Mouse (Mus musculus) liver, adult 2 months (tissue): ENCODE results near the gene Pde1b. TPM values are rescaled to one million over a fixed set of nuclear protein-coding genes. Genes with fewer than 3 reads are reported as not detected.

Source experiments
- DNase-seq: peaks from one replicate; pipeline ENCODE4 v3.0.0-alpha.2; 2011; ENCODE audit warnings: low read depth, low spot score; ENCODE audit errors: extremely low read depth
- H3K27ac ChIP-seq: fragments of 200-500 bp; replicated peaks from 2 replicates; pipeline ENCODE4 v1.5.1; 2012; ENCODE audit warnings: low read depth, mild to moderate bottlenecking, control low read depth, inconsistent platforms, low read length; ENCODE audit not compliant: insufficient read depth
- H3K27me3 ChIP-seq: fragments of 200-500 bp; 2 replicates; pipeline ENCODE4 v1.6.1; 2012; ENCODE audit warnings: mild to moderate bottlenecking, moderate library complexity, low read length, inconsistent platforms; ENCODE audit not compliant: control insufficient read depth, insufficient read depth
- H3K36me3 ChIP-seq: fragments of 200-500 bp; 2 replicates; pipeline ENCODE4 v1.6.1; 2012; ENCODE audit warnings: low read length, inconsistent platforms; ENCODE audit not compliant: control insufficient read depth, insufficient read depth
- H3K4me1 ChIP-seq: fragments of 200-500 bp; 2 replicates; pipeline ENCODE4 v1.6.1; 2011; ENCODE audit warnings: low read length; ENCODE audit not compliant: control insufficient read depth, insufficient read depth
- H3K4me3 ChIP-seq: fragments of 200-500 bp; 2 replicates; pipeline ENCODE4 v1.5.1; 2011; ENCODE audit warnings: low read depth, mild to moderate bottlenecking, control low read depth, low read length, moderate library complexity; ENCODE audit not compliant: insufficient read depth
- H3K79me2 ChIP-seq: fragments of 200-500 bp; 2 replicates; pipeline ENCODE4 v1.6.1; 2012; ENCODE audit warnings: inconsistent platforms, mild to moderate bottlenecking, low read length, moderate library complexity; ENCODE audit not compliant: control insufficient read depth, insufficient read depth
- H3K9ac ChIP-seq: fragments of 200-500 bp; 2 replicates; pipeline ENCODE4 v1.6.1; 2012; ENCODE audit warnings: low read depth, mild to moderate bottlenecking, control low read depth, inconsistent platforms, low read length
- CTCF ChIP-seq: fragments of 200-500 bp; IDR thresholded peaks from 2 replicates; pipeline ENCODE4 v1.5.1; 2011; ENCODE audit warnings: low read depth, low read length, control low read depth
- POLR2A ChIP-seq: fragments of 200-500 bp; IDR thresholded peaks from 2 replicates; pipeline ENCODE4 v1.6.1; 2011; ENCODE audit warnings: low read length, control low read depth; ENCODE audit not compliant: insufficient read depth; ENCODE audit errors: extremely low read depth
- WGBS: fragments of 180-500 bp; shearing (Covaris S2); methylation state at CpG from one replicate; pipeline ENCODE4 v1.1.7; 2018; 5-methylcytosine and 5-hydroxymethylcytosine counted together
- polyA plus RNA-seq: library from polyadenylated mRNA; depleted of rRNA; stranded (reverse); fragments of >200 nt; gene quantifications from 2 replicates; pipeline ENCODE4 v1.2.3, GENCODE M21; 2012
- total RNA-seq: library from RNA; depleted of rRNA; stranded (reverse); fragments of >200 nt; gene quantifications from 2 replicates; pipeline ENCODE4 v1.2.3, GENCODE M21; 2014

The Pde1b gene
- total and polyA plus RNA-seq, 2 experiments: 0.46 to 1.0 TPM

- TF ChIP-seq POLR2A (no peak), CTCF (no peak)
- 51% methylated on average over 2 of the region's 2 CpGs for WGBS
Measured at GRCm38 (mm10) chr15:103484490-103484889, 18.3 kb upstream of the Pde1b start.

GRCm38 (mm10) chr15:103485106-103485505 lies 17.7 kb upstream of the Pde1b start:
- Histone ChIP-seq H3K9ac (no peak overlapping the region), H3K79me2 (no peaks in the 10 kb centered on the region), H3K27ac (no peak overlapping the region), H3K27me3 (no peaks in the 10 kb centered on the region; the same call in none of the 2 replicates), H3K4me3 (no peak overlapping the region), H3K4me1 (no peaks in the 10 kb centered on the region), H3K36me3 (no peaks in the 10 kb centered on the region)
- WGBS: 69% methylated on average over 3 of the region's 3 CpGs
- DNase-seq: no peak
- TF ChIP-seq POLR2A: no peak
- TF ChIP-seq CTCF: no peak

More at GRCm38 (mm10) chr15:103484490-103484889, 18.3 kb upstream of the Pde1b start:
- DNase-seq: no peak
- Histone ChIP-seq H3K27me3 (no peaks in the 10 kb centered on the region; the same call in none of the 2 replicates), H3K27ac (no peak overlapping the region), H3K79me2 (no peaks in the 10 kb centered on the region), H3K4me3 (no peak overlapping the region), H3K4me1 (no peaks in the 10 kb centered on the region), H3K36me3 (no peaks in the 10 kb centered on the region), H3K9ac (no peak overlapping the region)

- Histone ChIP-seq H3K9ac (no peak overlapping the region), H3K4me3 (no peak overlapping the region), H3K79me2 (no peaks in the 10 kb centered on the region), H3K27ac (no peak overlapping the region), H3K27me3 (no peaks in the 10 kb centered on the region; the same call in none of the 2 replicates), H3K4me1 (no peaks in the 10 kb centered on the region), H3K36me3 (no peaks in the 10 kb centered on the region)
- DNase-seq: peak; percentile 23
- no peak for TF ChIP-seq CTCF
- WGBS: 47% methylated on average over 1 of the region's 1 CpGs
Measured at GRCm38 (mm10) chr15:103486658-103487057, 16.2 kb upstream of the Pde1b start.

- WGBS: 78% methylated on average over 4 of the region's 4 CpGs
- no peaks in the 10 kb centered on the region for H3K79me2 ChIP-seq
- TF ChIP-seq POLR2A: no peak
- TF ChIP-seq CTCF: no peak
- no peaks in the 10 kb centered on the region; the same call in none of the 2 replicates for H3K27me3 ChIP-seq
- no peak overlapping the region for H3K9ac ChIP-seq
- H3K4me3 ChIP-seq: no peak overlapping the region
- no peaks in the 10 kb centered on the region for H3K4me1 ChIP-seq
- no peak overlapping the region for H3K27ac ChIP-seq
- H3K36me3 ChIP-seq: no peaks in the 10 kb centered on the region
- DNase-seq: no peak
Measured at GRCm38 (mm10) chr15:103488336-103488735, 14.5 kb upstream of the Pde1b start.

GRCm38 (mm10) chr15:103496204-103497140 lies 6.4 kb upstream of the Pde1b start:
- H3K9ac ChIP-seq: no peak overlapping the region
- DNase-seq: no peak
- WGBS: 76% methylated on average over 10 of the region's 10 CpGs
- TF ChIP-seq POLR2A: no peak
- no peak for TF ChIP-seq CTCF
- no peak overlapping the region for H3K27ac ChIP-seq
- H3K27me3 ChIP-seq: no peaks in the 10 kb centered on the region
- H3K36me3 ChIP-seq: no peaks in the 10 kb centered on the region
- H3K4me3 ChIP-seq: no peak overlapping the region
- H3K79me2 ChIP-seq: no peaks in the 10 kb centered on the region
- H3K4me1 ChIP-seq: no peaks in the 10 kb centered on the region

DNA sequence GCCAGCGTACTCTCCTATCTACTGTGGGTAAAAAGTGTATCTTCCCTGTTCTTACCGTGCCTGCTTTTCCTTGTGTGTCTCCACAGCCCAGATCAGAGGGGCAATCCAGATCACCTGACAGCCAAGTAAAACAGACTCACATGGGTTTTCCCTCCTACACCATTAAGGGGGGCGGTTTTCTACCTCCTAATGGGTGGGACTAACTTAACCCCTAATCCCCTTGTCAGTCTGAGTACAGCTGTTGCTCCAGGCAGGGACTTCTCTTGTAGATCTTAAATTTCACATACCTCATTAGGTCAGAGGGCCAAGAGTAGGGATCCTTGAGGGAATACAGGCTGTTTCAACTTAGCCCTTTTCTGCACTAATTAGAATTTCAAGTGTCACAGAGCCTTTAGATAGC lies 4.7 kb upstream of the Pde1b start:
- H3K36me3 ChIP-seq: no peaks in the 10 kb centered on the region
- H3K27me3 ChIP-seq: peaks cover 4% of the 10 kb centered on the region; the same call in 1 of the 2 replicates
- H3K4me3 ChIP-seq: no peak overlapping the region
- DNase-seq: no peak
- H3K27ac ChIP-seq: no peak overlapping the region
- H3K4me1 ChIP-seq: no peaks in the 10 kb centered on the region
- H3K79me2 ChIP-seq: no peaks in the 10 kb centered on the region
- WGBS: 38% methylated on average over 3 of the region's 3 CpGs
- H3K9ac ChIP-seq: no peak overlapping the region
- TF ChIP-seq POLR2A (no peak), CTCF (no peak)
